In the genomic region with DNA sequence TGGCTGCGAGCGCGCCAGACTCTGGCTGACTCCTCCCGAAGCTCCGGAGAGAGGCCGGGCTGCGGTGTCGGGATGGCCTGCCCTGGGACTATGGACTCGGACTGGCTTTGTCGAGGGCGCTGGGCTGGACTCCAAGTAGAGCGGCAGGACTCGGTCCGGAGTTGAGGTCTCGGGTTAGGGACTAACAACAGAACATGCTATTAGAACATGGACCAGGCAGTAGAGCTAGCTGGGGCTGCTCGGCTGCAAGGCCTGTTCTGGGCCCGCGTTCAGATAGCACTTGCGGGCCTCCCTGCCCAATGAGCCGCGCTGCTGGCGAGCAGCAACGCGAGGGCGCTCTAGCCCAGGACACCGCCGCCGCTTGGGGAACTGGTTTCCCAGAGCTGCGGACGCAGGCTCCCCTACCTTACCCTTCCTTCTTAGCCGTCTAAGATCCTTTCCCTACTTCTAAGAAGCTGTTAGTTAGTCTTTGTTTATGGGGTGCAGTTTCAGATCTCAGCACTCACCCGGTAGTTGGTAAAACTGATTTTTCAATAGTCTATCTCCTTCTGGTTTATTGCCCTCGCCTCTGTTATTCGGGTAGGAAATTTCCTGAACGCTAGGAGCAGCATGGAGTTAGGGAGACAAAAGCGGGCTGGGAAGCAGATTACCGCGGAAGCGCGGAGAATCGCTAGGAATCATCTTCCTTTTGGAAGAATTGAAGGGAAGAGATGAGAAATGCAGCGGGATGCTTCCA, we compare ENCODE assay signal across 11 mouse cellular contexts. TPM values are rescaled to one million over a fixed set of nuclear protein-coding genes. Genes with fewer than 3 reads are reported as not detected.
DNase-seq lines count a peak whose midpoint lies in the region; ATAC-seq and TF ChIP-seq lines count a peak whose summit lies in the region.
"Had no signal": no experiment of that assay in that cellular context is flagged by ENCODE, and none has a peak within 500 bp of the region (broad histone marks: within the 10 kb centered on the region; RNA-seq: fewer than 3 reads in every experiment).

No protein-coding gene starts in this region.

- intact Hi-C loops in gastrocnemius, adult 2 months (cut with DNase I) = no loop called here

- under 1% methylated on average over 42 of the region's 42 CpGs for WGBS in heart, embryonic 12.5 days
- WGBS in kidney, postnatal 0 days = under 1% methylated on average over 42 of the region's 42 CpGs
- WGBS in liver, postnatal 0 days (ENCODE audit: insufficient replicate concordance) = 1% methylated on average over 42 of the region's 42 CpGs
- under 1% methylated on average over 42 of the region's 42 CpGs for WGBS in stomach, embryonic 15.5 days

- peak; percentile 15; the same call in 1 of the 2 replicates for TF ChIP-seq CTCF in gastrocnemius, adult 2 months (IDR thresholded peaks at IDR 0.05)
- peak; percentile 66 for TF ChIP-seq CTCF in kidney, postnatal 0 days (IDR thresholded peaks at IDR 0.05; ENCODE audit: low read depth)
- peak; percentile 41 for TF ChIP-seq CTCF in liver, postnatal 0 days (IDR thresholded peaks at IDR 0.05; ENCODE audit: low read depth)

- DNase-seq in gastrocnemius, adult 2 months = peak; percentile 39
- DNase-seq in gastrocnemius, adult 8-10 months (ENCODE audit: low spot score in 2 of 2) = no peak
- peak; percentile 81 for DNase-seq in brain, adult 2 months (ENCODE audit: low read depth, low spot score)
- DNase-seq in kidney, postnatal 0 days (ENCODE audit: low spot score) = peak; percentile 77
- DNase-seq in liver, postnatal 0 days = peak; percentile 36
- no peak for DNase-seq in urinary bladder, postnatal 10 days (ENCODE audit: low spot score)

- TF ChIP-seq EP300 in liver, postnatal 0 days (IDR thresholded peaks at IDR 0.05; ENCODE audit: low read depth) = no peak

- peaks cover 10% of the 10 kb centered on the region for H3K4me1 ChIP-seq in heart, embryonic 12.5 days (replicated peaks)
- H3K4me1 ChIP-seq in kidney, postnatal 0 days (replicated peaks; ENCODE audit: insufficient read depth, low read length) = no peaks in the 10 kb centered on the region
- no peaks in the 10 kb centered on the region for H3K4me1 ChIP-seq in liver, postnatal 0 days (ENCODE audit: insufficient read depth)
- peaks cover 4% of the 10 kb centered on the region; the same call in 1 of the 2 replicates for H3K4me1 ChIP-seq in stomach, embryonic 15.5 days

- no peak overlapping the region for H3K4me3 ChIP-seq in gastrocnemius, adult 2 months
- H3K4me3 ChIP-seq in heart, embryonic 12.5 days = peak overlapping the region; percentile 35
- peak overlapping the region; percentile 18; the same call in 1 of the 2 replicates for H3K4me3 ChIP-seq in kidney, postnatal 0 days (replicated peaks; ENCODE audit: low read depth, low read length)
- peak overlapping the region; percentile 15; the same call in 1 of the 2 replicates for H3K4me3 ChIP-seq in liver, postnatal 0 days (ENCODE audit: low read depth, low read length)
- peak overlapping the region; percentile 26 for H3K4me3 ChIP-seq in stomach, embryonic 15.5 days (replicated peaks)

- H3K9me3 ChIP-seq in heart, embryonic 12.5 days (replicated peaks) = no peaks in the 10 kb centered on the region
- no peaks in the 10 kb centered on the region for H3K9me3 ChIP-seq in kidney, postnatal 0 days (replicated peaks; ENCODE audit: low read length)
- H3K9me3 ChIP-seq in liver, postnatal 0 days (ENCODE audit: low read length) = no peaks in the 10 kb centered on the region
- no peaks in the 10 kb centered on the region for H3K9me3 ChIP-seq in stomach, embryonic 15.5 days

- H3K9ac ChIP-seq in heart, embryonic 12.5 days = 0 out of 2 replicates have a peak overlapping the region, but pooled peaks have one; percentile 40
- H3K9ac ChIP-seq in kidney, postnatal 0 days (ENCODE audit: low read depth, low read length) = no peak overlapping the region
- H3K9ac ChIP-seq in liver, postnatal 0 days (replicated peaks) = no peak overlapping the region
- no peak overlapping the region for H3K9ac ChIP-seq in stomach, embryonic 15.5 days

- ATAC-seq in heart, embryonic 12.5 days (ENCODE audit: insufficient number of reproducible peaks, low FRiP score) = peak; percentile 80
- peak; percentile 89 for ATAC-seq in kidney, postnatal 0 days (replicated peaks; ENCODE audit: low FRiP score, low read depth)
- peak; percentile 48 for ATAC-seq in liver, postnatal 0 days
- peak; percentile 89 for ATAC-seq in stomach, embryonic 15.5 days (ENCODE audit: insufficient read depth, low FRiP score, low read depth)

- peaks cover 51% of the 10 kb centered on the region for H3K27me3 ChIP-seq in heart, embryonic 12.5 days (replicated peaks)
- peaks cover 70% of the 10 kb centered on the region for H3K27me3 ChIP-seq in kidney, postnatal 0 days (ENCODE audit: insufficient read depth, low read length)
- peaks cover 66% of the 10 kb centered on the region for H3K27me3 ChIP-seq in liver, postnatal 0 days (ENCODE audit: insufficient read depth, low read length)
- H3K27me3 ChIP-seq in stomach, embryonic 15.5 days (replicated peaks) = peaks cover 54% of the 10 kb centered on the region
- H3K27me3 ChIP-seq: CH12.LX had no signal

- peak overlapping the region; percentile 63 for H3K4me2 ChIP-seq in heart, embryonic 12.5 days
- H3K4me2 ChIP-seq in kidney, postnatal 0 days (ENCODE audit: low read length) = peak overlapping the region; percentile 19; the same call in 1 of the 2 replicates
- H3K4me2 ChIP-seq in liver, postnatal 0 days (ENCODE audit: low read depth, low read length) = no peak overlapping the region
- H3K4me2 ChIP-seq in stomach, embryonic 15.5 days = peak overlapping the region; percentile 44

- H3K27ac ChIP-seq in gastrocnemius, adult 2 months = no peak overlapping the region
- H3K27ac ChIP-seq in heart, embryonic 12.5 days (ENCODE audit: poor library complexity, severe bottlenecking) = no peak overlapping the region
- no peak overlapping the region for H3K27ac ChIP-seq in kidney, postnatal 0 days
- no peak overlapping the region for H3K27ac ChIP-seq in liver, postnatal 0 days (ENCODE audit: low read depth)
- no peak overlapping the region for H3K27ac ChIP-seq in stomach, embryonic 15.5 days

- no peaks in the 10 kb centered on the region for H3K36me3 ChIP-seq in heart, embryonic 12.5 days
- no peaks in the 10 kb centered on the region for H3K36me3 ChIP-seq in kidney, postnatal 0 days (ENCODE audit: insufficient read depth, low read length)
- H3K36me3 ChIP-seq in liver, postnatal 0 days (replicated peaks; ENCODE audit: insufficient read depth, low read length) = no peaks in the 10 kb centered on the region
- no peaks in the 10 kb centered on the region for H3K36me3 ChIP-seq in stomach, embryonic 15.5 days

RNA-seq across cellular contexts. Expression of gene Gm43517, which starts 6.5 kb away (rescaled TPM):
- total RNA-seq in gastrocnemius, adult 2 months (2021) = not detected
- total RNA-seq in gastrocnemius, adult 8-10 months (2022) = not detected
- not detected in 2 replicates for polyA plus RNA-seq in heart, embryonic 12.5 days (2016; fragmentation: Nextera tagmentation; extraction: Ambion mirVana)
- not detected in 2 replicates for polyA plus RNA-seq in kidney, postnatal 0 days (2015; fragmentation: Nextera tagmentation; extraction: Ambion mirVana)
- polyA plus RNA-seq in liver, postnatal 0 days (2015; fragmentation: Nextera tagmentation; extraction: Ambion mirVana) = not detected in 2 replicates
- not detected in 2 replicates for polyA plus RNA-seq in stomach, embryonic 15.5 days (2015; fragmentation: Nextera tagmentation; extraction: Ambion mirVana)
- total RNA-seq: CH12.LX had no signal
- polyA plus RNA-seq: gonadal fat pad, adult 2 months; spleen, adult 2 months had no signal

RNA-seq across cellular contexts. Expression of gene Foxg1, which starts 9.0 kb away (rescaled TPM):
- total RNA-seq in gastrocnemius, adult 2 months (2021) = not detected
- not detected for total RNA-seq in gastrocnemius, adult 8-10 months (2022)
- polyA plus RNA-seq in heart, embryonic 12.5 days (2016; fragmentation: Nextera tagmentation; extraction: Ambion mirVana) = 0.08 TPM in 1 of 2 replicates, not detected in the other
- polyA plus RNA-seq in kidney, postnatal 0 days (2015; fragmentation: Nextera tagmentation; extraction: Ambion mirVana) = not detected in 2 replicates
- not detected in 2 replicates for polyA plus RNA-seq in liver, postnatal 0 days (2015; fragmentation: Nextera tagmentation; extraction: Ambion mirVana)
- polyA plus RNA-seq in stomach, embryonic 15.5 days (2015; fragmentation: Nextera tagmentation; extraction: Ambion mirVana) = 0.06 and 0.10 TPM in 2 replicates
- total RNA-seq: CH12.LX had no signal
- polyA plus RNA-seq: gonadal fat pad, adult 2 months; spleen, adult 2 months had no signal

Comparison
In these comparisons a context has a peak if more than half of its experiments do, and no peak if none do; other contexts are left out.
1. DNase-seq: peak in gastrocnemius, adult 2 months (single experiment), brain, adult 2 months (single experiment), kidney, postnatal 0 days (single experiment) and liver, postnatal 0 days (single experiment); none in gastrocnemius, adult 8-10 months (0 of 2) and urinary bladder, postnatal 10 days (single experiment).
2. CTCF ChIP-seq: peak in every context shown above with its lines; median percentile 66 in kidney, postnatal 0 days; 41 in liver, postnatal 0 days; 15 in gastrocnemius, adult 2 months.
3. Peak in every context shown above with its lines, with median percentiles within 50 percentile points of each other: ATAC-seq.